Mouse (Mus musculus): ENCODE measurements around the gene Pld1. TPM values are rescaled to one million over a fixed set of nuclear protein-coding genes. Genes with fewer than 3 reads are reported as not detected.
A peak's percentile ranks its signal among the peaks of the same experiment; 100 is the strongest.

Pld1 gene
- 10 to 100 TPM; 11.2 to 19.0 TPM for total RNA-seq (2021)

GRCm38 (mm10) chr3:27938381-27939323, at the start of gene Pld1:
Gene Pld1, plus strand, starts transcription at chr3:27938695.
- intact Hi-C loops (cut with DNase I), result loop anchor here (2.0 to 5.0 kb wide), 2 partner anchors 76 to 226 kb away; partner anchors contain the start of gene Fndc3b

GRCm38 (mm10) chr3:27896318-27896892, 42.1 kb upstream of the Pld1 start, which contains the start of gene Tmem212:
Gene Tmem212, minus strand, starts transcription at chr3:27896368.
- DNase-seq, result no peak
- intact Hi-C loops (cut with DNase I), result no loop called here

More at GRCm38 (mm10) chr3:27938381-27939323, at the start of gene Pld1:
- DNase-seq, result peak; percentile 92 to 93

GRCm38 (mm10) chr3:27898178-27898577, 40.3 kb upstream of the Pld1 start:
- no peak for DNase-seq
- intact Hi-C loops (cut with DNase I), result no loop called here

- peak; percentile 81 to 84 for DNase-seq
- intact Hi-C loops (cut with DNase I), result no loop called here
These were observed 39.3 kb upstream of the Pld1 start for GRCm38 (mm10) chr3:27899012-27899726.

GRCm38 (mm10) chr3:27901846-27902245, 36.6 kb upstream of the Pld1 start:
- no peak for DNase-seq
- intact Hi-C loops (cut with DNase I), result no loop called here

GRCm38 (mm10) chr3:27904659-27905330, 33.7 kb upstream of the Pld1 start:
- peak; percentile 69 to 79 for DNase-seq
- intact Hi-C loops (cut with DNase I), result no loop called here

GRCm38 (mm10) chr3:27906647-27907209, 31.8 kb upstream of the Pld1 start:
- intact Hi-C loops (cut with DNase I), result no loop called here

GRCm38 (mm10) chr3:27907301-27907700, 31.2 kb upstream of the Pld1 start:
- no peak for DNase-seq
- intact Hi-C loops (cut with DNase I), result no loop called here

More at GRCm38 (mm10) chr3:27906647-27907209, 31.8 kb upstream of the Pld1 start:
- no peak for DNase-seq

GRCm38 (mm10) chr3:27908316-27908715, 30.2 kb upstream of the Pld1 start:
- intact Hi-C loops (cut with DNase I), result no loop called here
- DNase-seq, result no peak

GRCm38 (mm10) chr3:27909016-27909415, 29.5 kb upstream of the Pld1 start:
- no peak for DNase-seq
- intact Hi-C loops (cut with DNase I), result no loop called here

- no peak for DNase-seq
- intact Hi-C loops (cut with DNase I), result no loop called here
These were observed 19.6 kb upstream of the Pld1 start for GRCm38 (mm10) chr3:27918656-27919436.

GRCm38 (mm10) chr3:27921268-27922020, 17.1 kb upstream of the Pld1 start:
- DNase-seq, result no peak

GRCm38 (mm10) chr3:27924037-27924436, 14.5 kb upstream of the Pld1 start:
- no peak for DNase-seq
- intact Hi-C loops (cut with DNase I), result no loop called here

More at GRCm38 (mm10) chr3:27921268-27922020, 17.1 kb upstream of the Pld1 start:
- intact Hi-C loops (cut with DNase I), result no loop called here

GRCm38 (mm10) chr3:27929219-27929618, 9.3 kb upstream of the Pld1 start:
- DNase-seq, result no peak
- intact Hi-C loops (cut with DNase I), result no loop called here

GRCm38 (mm10) chr3:27932391-27932790, 6.1 kb upstream of the Pld1 start:
- intact Hi-C loops (cut with DNase I), result no loop called here
- no peak for DNase-seq

GRCm38 (mm10) chr3:27935644-27936043, 2.9 kb upstream of the Pld1 start:
- DNase-seq, result no peak
- intact Hi-C loops (cut with DNase I), result loop anchor here (5.0 kb wide), 1 partner anchor 223 kb away; the partner anchor contains the start of gene Fndc3b

- no peak for DNase-seq
- intact Hi-C loops (cut with DNase I), result loop anchor here (5.0 kb wide), 1 partner anchor 224 kb away; the partner anchor contains the start of gene Fndc3b
These were observed 1.8 kb upstream of the Pld1 start for GRCm38 (mm10) chr3:27936731-27937130.
